Mouse (Mus musculus): ENCODE measurements around the gene Ndel1.

- TF ChIP-seq CTCF (IDR thresholded peaks at IDR 0.05; ENCODE audit: low read depth): no peak
- no peak for TF ChIP-seq EP300 (optimal IDR thresholded peaks at IDR 0.05)
Observed at GRCm38 (mm10) chr11:68878811-68879210, 7.2 kb upstream of the Ndel1 start.
